Mouse (Mus musculus): ENCODE results near the gene Cxcl13.
"Not testable (repeated sequence)": the region's sequence is repeated elsewhere in the genome, so short reads cannot be mapped to it uniquely, and the experiment has no call there.

Cxcl13 gene

GRCm38 (mm10) chr5:95956651-95957050 lies at the start of gene Cxcl13:
Gene Cxcl13, plus strand, starts transcription at chr5:95956951.
- no peak for DNase-seq (ENCODE audit: low read depth)

DNA sequence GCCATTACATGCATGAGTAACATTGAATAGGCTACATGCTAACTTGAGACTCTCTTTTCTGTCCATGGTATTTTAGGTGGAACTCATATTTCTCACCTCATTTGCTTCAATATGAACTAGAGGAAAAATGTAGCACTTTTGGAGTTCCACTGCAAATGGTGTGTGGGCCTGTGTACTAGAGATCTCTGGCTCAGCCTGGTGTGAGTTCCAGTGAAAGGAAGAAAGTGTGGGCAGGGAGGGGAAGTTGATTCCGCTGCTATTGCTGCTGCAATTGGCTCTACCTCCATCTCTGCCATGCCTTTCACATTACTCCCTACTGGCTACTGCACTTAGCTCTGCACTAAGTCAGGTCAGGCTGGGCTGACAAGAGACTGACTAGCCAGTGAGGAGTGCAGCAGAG lies 45.7 kb upstream of the Cxcl13 start:
- no peak for DNase-seq (ENCODE audit: low read depth)

GRCm38 (mm10) chr5:95918491-95918890 lies 38.3 kb upstream of the Cxcl13 start:
- no peak for DNase-seq (ENCODE audit: low read depth)

GRCm38 (mm10) chr5:95924023-95924422 lies 32.7 kb upstream of the Cxcl13 start:
- DNase-seq (ENCODE audit: low read depth), result no peak

DNA sequence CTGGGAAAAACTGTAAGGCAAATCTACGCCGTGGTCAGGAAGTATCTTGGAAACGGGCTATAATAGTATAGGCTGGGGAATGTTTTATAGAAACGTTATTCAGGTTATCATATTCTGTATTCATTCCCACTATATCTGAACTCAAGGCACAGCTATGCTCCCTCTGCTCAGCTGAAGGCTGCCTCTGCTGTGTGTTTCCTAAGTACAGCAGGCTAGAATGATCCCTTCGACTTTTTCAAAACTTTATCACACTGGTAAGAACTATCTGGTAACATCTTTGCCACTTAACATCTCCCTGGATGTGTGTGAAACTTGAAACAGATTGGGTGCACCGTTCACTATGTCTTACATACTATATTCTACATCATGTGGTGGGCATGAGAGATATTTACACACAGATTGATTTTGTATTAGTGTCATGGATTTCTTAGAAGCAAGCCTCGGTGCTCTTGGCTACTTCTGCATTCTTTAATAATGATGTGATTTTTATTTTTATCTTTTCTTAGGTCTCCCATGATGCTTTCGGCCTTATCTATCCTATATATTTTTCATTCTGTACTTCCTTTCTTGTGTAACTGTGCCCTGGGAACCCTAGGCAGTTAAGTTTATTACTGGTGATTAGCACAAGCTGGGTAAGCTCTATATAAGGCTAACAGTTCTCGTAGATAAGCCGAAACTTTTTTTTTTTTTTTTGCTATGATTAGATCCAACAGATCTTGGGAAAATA lies 31.4 kb upstream of the Cxcl13 start:
- DNase-seq (ENCODE audit: low read depth), result no peak

GRCm38 (mm10) chr5:95925931-95926263 lies 30.9 kb upstream of the Cxcl13 start:
- DNase-seq (ENCODE audit: low read depth), result no peak

DNA sequence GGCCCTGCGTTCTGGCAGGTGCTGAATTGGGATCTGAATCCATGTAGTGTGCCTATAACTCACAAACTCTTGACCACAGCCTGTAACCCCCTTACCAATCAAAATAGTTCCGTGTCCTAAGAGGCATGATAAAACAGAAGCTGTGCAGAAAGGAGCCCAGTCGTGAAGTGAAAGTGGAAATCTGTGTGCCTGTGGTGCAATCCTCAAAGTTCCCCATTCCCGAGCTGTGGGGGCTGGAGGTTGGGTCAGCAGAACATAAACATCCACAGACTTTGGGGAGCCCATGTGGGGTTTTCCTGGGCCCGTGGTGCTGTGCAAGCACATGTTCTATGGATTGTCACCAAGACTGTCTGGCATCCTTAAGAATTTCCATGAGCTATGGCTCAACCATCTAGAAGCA lies 21.7 kb upstream of the Cxcl13 start:
- DNase-seq (ENCODE audit: low read depth), result no peak

- no peak for DNase-seq (ENCODE audit: low read depth)
Observed at GRCm38 (mm10) chr5:95936068-95936467, 20.7 kb upstream of the Cxcl13 start.

DNA sequence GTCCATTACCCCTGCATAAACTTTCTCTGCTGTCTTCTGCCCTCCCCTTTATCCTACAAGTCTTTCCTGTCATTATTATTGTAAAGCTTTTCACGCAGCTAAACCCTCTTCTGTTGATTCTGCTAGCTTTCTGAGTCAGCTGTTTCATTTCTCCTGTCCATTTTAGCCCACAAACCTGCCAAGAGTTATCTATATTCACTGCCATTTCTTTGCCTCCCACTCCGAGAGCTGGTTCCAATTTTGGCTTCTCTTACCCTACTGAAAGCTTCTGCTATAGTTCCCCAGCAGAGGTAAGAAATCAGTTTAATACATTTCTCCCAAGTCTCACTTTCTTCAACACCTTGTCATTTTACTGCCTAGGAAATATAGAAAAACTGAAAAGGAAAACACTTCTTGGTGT lies 19.6 kb upstream of the Cxcl13 start:
- no peak for DNase-seq (ENCODE audit: low read depth)

- no peak for DNase-seq (ENCODE audit: low read depth)
Observed at GRCm38 (mm10) chr5:95938044-95938625, 18.6 kb upstream of the Cxcl13 start.

- no peak for DNase-seq (ENCODE audit: low read depth)
Observed at GRCm38 (mm10) chr5:95940682-95941221, 16.0 kb upstream of the Cxcl13 start.

- DNase-seq (ENCODE audit: low read depth), result no peak
Observed at GRCm38 (mm10) chr5:95941562-95941961, 15.2 kb upstream of the Cxcl13 start.

DNA sequence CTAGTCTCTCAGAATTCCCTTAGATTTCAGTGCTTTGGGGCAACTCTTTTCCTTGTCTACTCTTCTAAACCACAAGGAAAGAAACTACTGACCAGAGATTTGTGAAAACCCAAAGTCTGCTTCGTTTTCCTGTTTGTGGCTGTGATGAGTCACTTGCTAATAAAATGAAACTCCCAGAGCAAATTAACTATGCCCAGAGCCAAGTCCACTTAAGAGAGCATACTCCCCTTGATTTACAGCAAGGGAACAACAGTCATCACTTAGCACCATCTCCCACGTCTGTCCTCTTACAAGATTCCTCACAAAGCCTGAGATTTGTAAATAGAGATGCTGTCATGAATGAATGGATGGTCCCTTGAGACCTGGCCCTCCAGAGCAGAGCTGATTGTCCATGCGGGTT lies 11.6 kb upstream of the Cxcl13 start:
- DNase-seq (ENCODE audit: low read depth), result no peak

GRCm38 (mm10) chr5:95946344-95946743 lies 10.4 kb upstream of the Cxcl13 start:
- DNase-seq (ENCODE audit: low read depth), result no peak

DNA sequence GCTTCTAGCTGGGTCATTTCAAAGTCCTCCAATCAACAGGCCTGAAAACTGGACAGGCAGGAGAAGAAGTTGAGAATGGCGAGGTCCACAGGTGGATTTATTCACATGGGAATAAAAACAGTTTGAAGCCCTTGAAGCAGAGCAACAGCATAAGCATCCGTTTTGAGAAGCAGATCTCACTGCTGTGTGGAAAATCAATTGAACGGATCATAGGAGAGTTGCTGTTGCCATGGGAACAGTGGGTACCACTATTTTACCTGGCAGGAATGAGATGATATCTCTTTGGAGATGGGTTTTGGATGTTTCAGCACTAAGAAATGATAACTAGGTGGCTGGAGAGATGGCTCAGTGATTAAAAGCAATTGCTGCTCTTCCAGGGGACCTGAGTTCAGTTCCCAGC lies 8.1 kb upstream of the Cxcl13 start:
- DNase-seq (ENCODE audit: low read depth), result no peak

DNA sequence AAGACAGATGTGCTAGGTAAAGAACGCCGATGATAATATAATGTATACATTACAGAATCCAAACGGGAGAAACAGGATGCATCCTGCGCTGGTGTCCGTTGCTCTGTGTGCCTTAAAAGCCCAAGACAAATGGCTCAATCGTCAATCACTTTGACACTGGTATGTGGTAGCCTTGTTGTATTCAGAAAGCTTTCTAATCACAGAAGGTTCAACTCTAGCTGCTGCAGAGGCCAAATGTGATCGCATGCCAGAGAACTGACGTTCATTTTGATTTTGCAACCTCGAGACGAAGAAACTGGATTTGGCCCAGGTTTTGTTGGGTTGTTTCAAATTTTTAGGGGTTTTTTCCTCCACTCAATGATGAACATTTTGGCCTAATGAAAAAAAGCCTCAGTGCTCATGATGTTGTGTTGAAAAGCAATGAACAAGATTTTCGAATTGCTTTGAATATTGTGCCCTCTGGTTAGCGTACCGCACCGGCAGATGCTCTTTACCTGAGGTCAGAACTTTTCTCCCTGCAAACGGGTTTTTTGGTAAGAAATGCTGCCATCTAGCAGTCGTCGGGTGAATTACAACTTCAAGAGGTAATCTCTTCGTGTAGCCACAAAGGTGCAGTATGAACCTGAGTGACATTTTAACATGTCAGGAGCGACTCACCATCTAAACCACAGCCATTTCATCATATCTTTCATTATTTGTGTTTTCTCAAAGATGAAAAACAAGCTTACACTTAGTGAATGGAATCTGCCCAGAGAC lies 6.6 kb upstream of the Cxcl13 start:
- peak; percentile 70 for DNase-seq (ENCODE audit: low read depth)

DNA sequence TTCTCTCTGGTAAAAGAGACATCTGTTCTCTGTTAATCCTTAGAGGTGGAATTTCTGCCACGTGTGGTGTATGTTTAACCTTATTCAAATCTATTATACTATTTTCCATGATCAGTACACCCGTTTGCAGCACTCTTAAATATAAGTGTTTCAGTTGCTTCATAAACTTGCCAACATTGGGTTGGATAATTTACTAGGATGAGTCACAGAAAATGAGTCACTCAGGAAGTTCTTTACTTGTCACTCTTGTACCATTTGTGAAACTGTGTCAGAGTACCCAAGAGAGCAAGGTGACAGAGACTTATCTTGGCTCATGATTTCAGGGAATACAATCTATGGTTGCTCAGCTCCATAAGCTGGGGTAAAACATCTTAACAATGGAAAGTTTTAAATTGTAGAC lies 8.2 kb downstream of the Cxcl13 start:
- no peak for DNase-seq (ENCODE audit: low read depth)

- no peak for DNase-seq (ENCODE audit: low read depth)
Observed at GRCm38 (mm10) chr5:95966621-95967020, 9.9 kb downstream of the Cxcl13 start.

DNA sequence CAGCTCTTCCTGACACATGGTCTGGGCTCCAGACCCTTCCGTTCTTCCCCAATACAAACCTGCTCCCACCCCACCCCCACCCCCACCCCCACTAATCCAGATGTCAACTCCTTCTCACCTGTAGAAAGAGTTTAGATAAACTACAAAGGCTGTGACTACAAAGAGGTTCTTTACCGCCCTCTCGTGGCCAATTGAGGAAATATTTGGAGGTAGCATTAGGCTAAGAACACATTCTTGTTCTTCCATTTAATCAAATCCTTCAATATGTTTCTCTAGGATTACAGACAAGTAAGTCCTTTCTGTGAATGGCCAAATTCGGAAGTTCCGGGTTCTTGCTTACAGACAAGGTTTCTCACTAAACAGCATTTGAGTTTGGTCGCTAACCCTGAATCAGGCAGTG lies 14.1 kb downstream of the Cxcl13 start:
- DNase-seq (ENCODE audit: low read depth), result peak; percentile 75

GRCm38 (mm10) chr5:95972208-95972607 lies 15.5 kb downstream of the Cxcl13 start:
- DNase-seq (ENCODE audit: low read depth), result no peak

GRCm38 (mm10) chr5:95973806-95974205 lies 17.1 kb downstream of the Cxcl13 start:
- not testable (repeated sequence) for DNase-seq (ENCODE audit: low read depth)

- no peak for DNase-seq (ENCODE audit: low read depth)
Observed at GRCm38 (mm10) chr5:95976299-95976698, 19.5 kb downstream of the Cxcl13 start.
